Mouse (Mus musculus) lung, postnatal 14 days (tissue): ENCODE measurements around the gene Rrp7a.
A peak's percentile ranks its signal among the peaks of the same experiment; 100 is the strongest.

Experiments used
- DNase-seq: peaks from one replicate; pipeline ENCODE4 v3.0.0; 2021

Gene Rrp7a

DNA sequence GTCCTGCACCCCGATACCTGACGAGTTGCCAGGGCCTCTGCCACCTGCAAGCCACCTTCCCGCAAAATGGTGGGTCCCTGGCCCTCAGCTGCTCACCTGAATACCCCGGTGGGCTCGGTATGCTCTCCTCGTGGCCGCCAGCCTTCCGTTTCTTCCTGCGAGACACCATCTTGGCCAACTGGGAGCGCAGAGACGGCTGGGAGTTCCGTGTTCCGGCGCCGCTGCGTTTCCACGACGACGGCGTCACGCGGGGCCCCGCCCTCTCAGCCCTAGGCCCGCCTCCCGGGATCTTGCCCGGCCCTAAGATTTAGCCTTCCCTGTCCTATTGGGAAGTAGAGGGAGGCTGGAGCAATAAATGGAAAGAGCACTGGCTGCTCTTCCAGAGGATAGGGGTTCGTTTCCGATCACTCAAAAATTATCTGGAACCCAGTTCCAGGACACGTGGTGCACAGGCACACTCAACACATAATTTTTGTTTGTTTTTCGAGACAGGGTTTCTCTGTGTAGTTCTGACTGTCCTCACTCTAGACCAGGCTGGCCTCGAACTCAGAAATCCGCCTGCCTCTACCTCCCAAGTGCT lies at the start of gene Rrp7a:
Gene Rrp7a (minus strand): TSS at position 236 of the 580 bp plus-strand sequence.
- DNase-seq: peak; percentile 94

DNA sequence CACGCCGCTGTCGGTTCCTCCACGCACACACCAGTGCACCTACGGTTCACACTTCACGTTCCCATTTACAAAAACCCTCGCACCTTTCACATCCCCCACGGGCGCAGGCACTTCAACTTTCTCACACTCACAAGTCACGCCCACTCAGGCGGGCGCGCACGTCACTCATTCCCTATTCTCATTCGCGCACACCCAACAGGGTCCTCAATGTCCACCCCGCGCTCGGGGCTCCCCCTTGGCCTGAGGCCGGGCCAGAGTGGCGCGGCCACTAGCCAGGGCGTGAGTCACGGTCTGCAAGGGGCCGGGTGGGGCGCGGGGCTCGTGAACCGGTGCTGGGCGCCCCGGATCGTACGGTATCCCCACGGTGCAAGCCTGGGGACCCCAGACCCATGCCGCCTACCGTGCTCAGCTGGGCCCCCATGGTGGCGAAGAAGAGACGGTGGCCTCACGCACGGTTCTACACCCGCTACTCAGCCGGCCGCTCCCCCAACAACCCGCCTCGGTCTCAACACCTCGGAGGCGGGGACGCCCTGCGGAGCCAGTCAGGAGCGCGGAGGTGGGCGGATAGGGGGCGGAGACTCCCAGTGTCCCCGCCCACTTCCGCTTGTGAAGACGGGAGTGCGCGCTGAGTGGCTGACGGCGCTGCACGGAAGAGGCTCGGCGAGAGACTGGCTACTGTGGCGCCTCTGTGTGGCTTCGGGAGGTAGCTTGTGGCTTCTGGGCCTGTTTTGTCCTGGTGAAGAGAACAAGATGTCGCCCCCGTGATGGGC lies 49.3 kb upstream of the Rrp7a start:
- peak; percentile 96 for DNase-seq

DNA sequence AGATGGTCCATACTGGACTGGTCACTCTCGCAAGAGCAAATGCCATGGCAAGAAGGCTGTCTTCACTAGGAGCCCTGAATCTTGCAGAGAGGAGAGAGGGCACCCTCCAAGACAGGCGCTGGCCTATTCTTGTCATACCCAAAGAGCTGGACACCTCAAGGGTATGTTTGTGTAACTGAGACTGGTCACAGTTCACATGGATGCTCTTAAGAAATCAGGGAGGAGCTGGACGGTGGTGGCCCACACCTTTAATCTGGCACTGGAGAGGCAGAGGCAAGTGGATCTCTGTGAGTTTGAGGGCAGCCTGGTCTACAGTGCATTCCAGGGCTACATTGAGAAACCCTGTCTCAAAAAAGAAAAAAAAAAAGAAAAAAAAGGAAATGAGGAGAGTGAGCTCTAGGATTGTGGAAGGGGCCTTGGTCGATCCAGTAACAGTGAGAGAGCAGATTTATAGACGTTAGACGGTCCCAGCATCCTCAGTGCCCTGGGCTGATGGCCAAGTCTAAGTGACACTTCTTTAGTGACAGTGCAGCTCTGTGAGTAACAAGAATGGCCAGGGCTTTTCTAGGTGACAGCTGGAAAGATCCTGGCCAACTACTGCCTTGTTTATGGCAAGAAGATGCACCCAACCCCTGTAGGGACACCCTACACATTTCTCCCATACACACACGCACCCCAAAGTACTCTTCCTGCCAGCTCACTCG lies 48.5 kb upstream of the Rrp7a start:
- DNase-seq: peak; percentile 39

DNA sequence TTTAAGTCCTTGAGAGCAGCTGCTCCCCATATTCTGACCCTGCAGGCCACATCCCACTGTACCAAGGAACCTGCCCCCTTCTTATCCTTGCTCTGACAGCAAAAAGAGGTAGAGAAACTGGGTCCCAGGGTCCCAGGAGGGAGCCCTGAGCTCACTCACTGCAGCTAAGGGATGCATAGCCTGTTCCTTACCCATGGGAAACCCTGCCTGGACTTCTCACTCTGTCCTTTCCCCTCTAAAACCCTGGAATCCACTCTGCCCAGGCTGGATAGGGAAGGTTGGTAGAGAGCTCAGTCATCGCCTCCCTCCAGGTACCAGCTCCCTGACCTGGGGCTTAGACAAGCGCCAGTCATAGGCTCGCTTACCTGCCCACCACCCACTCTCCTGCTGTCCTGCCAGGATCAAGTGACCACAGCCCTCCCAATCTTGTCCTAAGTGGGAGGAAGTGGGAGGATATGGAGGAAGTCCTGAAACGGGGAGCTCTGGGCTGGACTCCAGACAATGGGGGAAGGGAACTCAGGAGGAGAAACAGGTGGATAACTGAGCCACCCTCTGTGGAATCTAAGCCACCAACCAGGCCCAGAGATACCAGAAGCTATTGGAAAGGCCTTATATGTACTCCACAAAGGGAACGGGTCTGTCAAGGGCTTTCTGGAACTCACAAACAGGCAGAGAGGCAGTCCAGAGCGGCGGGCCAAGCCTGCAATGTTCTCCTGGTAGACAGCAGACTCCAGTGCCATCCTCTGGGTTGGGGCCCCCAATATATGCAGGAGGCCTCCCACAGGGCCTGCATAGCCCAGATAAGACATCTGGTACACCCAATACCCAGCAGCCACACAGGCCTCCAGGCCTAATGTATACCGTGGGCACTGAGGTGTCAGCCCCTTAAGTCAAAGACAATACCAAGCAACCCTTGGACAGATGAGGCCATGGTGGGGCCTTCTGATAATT lies 47.4 kb upstream of the Rrp7a start:
- DNase-seq: peak; percentile 72

DNA sequence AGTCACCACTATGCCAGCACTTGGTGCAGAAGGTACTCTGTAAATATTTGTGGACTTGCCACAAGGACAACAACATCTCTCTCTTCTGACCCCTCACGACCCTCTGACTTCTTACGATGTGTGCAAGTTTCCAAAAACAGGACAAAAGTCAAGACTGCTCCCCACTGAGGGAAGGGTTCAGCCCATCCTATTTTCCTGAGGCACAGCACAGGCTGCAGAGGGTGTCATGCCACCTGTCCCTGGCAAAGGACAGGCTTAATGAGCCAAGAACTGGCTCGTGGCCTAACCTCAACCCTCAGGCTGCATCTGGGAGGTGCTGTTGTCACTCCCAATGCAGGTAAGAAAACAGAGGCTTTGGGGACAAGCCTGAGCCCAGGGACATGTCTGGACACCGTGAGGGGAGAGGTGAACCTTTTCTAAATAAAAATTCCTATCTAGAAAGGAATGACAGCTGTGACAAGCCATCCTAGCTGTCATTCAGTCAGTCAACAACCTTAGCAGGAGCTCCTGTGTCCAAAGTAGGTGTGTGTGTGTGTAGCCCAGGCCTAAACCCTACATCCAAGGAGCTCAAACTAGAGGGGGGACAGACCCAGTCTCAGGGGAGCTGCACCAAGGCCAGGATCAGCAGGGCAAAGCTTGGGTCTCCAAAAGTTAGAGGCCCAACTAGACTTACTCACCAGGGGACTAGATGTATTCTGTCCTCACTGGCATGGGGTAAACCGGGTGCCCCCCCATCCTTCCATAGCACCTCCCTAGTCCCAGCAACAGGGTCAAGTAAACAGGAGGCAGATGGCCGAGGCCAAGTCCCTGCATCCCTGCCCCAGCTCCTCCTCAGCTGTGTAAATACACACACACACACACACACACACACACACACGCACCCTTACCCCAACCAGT lies 46.5 kb upstream of the Rrp7a start:
- peak; percentile 32 for DNase-seq

DNA sequence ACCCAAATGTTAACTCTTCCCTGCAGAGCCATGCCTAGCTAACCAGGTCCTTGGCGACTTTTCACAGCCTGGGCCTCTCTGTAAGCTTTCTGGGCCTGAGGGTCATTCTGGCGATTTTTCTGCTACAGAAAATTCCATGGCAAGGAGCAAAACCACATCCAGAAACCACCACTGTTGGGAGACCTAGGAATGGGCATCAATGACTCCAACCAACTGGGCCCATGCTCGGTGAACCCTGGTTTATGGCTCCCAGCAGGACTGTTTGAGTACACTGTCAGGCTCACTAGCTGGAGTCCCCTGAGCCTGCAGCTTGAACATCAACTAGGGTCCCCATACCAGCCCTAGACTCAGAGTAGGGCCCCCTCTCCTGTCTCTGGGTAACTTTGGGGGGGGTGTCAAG lies 45.7 kb upstream of the Rrp7a start:
- DNase-seq: no peak

DNA sequence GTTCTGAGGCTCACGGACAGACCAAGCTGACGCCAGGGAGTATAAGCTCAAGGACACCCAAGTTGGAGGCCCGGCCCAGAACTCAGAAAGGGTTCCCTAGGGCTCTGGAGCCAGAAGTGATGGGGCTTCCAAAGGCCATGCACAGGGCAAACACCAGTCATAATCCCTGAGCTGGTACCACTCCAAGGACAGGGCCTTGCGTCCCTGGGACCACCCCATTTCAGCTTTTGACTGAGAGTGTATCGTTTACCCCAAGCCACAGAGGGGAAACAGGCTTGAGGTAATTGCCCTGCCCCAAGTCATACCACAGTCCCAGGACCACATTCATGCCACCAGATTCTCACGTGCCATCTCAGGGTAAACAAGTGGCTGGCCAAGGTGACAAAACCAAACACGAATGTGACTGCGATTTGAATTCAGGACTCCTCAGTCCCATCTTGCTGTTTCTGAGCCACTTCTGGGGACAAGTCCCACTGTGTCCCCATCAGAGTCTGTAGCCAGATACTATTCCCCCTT lies 45.0 kb upstream of the Rrp7a start:
- no peak for DNase-seq

DNA sequence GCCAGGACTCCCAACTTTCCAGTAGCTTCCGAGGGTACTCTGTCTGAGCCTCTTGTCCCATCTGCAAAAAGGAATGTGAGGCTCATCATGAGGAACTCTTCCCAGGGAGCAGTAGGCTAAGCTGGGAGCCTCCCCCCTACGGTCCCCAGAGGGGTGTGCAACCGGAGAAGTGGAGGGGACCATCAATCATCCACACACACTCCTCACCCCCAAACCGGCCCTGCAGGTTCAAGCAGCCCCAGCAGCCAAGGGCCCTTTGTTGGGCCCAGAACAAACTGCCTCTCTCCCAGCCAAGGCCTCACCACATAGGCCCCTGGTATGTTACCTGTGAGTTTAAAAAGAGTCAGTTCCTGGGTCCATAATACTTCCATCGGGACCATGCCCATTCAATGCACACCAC lies 44.5 kb upstream of the Rrp7a start:
- no peak for DNase-seq

DNA sequence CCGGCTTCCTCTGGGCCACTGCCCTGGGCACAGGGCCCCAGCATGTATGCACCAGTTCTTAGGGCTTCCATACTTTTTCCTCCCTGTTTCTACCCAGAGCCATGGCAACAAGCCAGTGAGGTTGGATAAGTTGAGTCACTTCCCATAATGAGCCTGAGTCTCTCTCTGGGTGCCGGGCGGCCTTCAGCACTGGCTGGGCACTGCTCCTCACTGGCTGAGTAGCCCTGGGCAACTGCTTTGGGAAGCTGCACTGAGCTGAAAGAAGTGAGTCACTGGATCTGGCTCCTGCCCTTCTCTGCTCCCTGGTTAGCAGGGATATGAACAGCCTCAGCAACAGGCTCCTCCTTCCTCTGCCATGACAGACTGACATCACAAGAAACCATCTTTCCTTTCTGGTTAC lies 44.0 kb upstream of the Rrp7a start:
- peak; percentile 38 for DNase-seq

DNA sequence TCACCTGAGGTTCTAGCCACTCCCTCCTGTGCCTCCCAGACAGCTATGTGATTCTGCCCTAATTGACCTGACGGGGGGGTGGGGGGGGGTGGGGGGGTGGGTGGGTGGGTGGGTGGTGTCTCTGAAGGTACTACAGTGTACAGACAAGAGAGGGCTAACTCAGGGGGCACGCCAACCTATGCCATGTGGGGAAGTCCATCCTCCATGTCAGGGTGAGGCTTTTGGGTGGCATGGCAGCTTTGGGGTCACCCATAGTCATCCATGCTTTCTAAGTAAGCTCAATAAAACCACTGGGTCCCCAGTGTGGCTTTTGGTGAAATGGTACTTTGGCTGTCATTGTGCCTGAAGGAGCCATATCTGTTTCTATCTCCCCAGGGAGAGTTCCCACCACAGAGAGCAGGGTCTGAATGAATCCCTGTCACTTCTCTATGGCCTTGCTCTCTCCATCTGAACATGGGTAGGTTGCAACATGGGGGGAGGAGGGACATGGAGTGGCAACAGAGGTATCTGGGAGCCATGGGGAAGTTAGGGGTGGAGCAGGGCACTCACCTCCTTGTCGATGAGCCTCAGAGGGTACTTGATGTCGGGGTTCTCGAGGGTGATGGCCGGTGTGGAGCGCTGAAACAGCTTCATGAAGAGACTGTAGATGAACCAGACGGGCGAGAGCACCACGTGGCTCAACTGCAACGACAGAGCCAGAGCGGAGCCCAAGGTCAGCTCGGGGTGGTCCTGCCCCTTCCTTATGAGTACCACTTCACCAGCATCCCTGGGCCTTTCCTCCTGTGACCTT lies 43.1 kb upstream of the Rrp7a start:
- no peak for DNase-seq

DNA sequence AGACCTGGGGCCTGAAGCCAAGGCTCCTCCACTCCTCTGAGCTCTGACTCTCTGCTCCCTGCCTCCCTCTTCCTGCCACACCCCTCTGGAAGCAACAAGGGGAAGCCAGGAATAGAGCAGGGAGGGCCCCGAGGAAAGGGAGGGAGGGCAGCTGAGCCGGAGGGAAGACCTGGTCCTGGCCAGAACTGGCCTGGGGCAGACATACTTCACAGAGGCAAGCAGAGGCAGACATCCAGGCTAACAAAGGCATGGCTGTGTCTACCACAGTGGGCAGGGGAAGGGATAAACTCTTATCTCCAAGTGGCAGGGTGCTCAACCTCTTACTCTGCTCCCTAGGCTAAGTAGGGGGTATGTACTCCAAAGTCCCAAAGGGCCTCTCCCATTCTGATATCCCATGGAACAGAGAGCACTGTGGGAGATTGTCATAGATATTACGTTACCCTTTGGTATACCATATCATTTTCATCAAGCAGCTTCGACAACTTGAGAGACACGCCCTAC lies 42.4 kb upstream of the Rrp7a start:
- DNase-seq: peak; percentile 65

DNA sequence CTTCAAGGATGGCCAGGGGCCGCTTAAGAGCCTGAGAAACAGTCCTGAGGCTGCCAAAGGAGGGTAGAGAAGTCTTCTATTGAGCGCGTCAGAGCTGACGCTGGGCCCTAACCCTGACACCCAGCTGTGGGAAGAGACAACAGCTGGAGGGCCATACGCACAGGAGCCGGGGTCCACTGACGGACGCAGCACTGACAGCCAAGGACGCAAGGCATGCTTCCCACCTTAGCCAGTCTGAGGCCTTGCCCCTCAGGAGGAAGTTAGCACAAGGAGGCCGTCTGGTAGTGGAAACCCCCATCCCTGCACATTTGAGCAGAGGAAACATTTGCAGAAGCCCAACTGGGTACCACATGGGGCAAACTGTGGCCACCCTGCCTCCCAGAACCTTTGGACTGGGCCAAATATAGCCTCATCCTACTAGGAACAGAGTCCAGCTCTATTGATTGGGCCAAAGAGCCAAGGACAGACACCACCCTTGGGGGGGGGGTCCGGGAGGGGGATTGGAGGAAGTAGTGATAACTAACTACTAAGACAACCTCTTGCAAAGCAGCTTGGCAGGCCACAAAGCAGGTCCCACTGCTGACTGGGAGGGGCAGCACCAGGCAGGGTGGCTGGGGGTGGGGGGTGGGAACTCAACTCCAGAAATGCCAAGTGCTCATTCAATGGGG lies 40.4 kb upstream of the Rrp7a start:
- no peak for DNase-seq

DNA sequence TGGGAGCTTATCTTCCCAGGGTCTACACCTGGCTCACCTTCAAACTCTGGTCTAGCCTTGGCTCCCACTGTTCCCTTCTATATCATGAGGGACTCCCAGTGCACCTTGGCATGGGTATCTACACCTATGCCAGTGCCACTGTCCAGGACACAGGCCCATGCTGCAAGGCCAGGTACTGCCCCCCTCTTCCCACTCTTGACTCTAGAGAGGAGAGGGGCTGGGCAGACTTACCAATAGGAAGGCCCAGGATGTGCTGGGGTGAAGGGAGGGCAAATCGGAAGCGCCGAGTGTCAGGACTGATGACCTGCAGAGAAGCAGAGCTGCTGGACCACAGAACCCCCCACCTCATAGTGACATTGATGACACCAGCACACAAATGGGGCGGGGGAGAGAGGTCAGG lies 39.4 kb upstream of the Rrp7a start:
- DNase-seq: no peak

DNA sequence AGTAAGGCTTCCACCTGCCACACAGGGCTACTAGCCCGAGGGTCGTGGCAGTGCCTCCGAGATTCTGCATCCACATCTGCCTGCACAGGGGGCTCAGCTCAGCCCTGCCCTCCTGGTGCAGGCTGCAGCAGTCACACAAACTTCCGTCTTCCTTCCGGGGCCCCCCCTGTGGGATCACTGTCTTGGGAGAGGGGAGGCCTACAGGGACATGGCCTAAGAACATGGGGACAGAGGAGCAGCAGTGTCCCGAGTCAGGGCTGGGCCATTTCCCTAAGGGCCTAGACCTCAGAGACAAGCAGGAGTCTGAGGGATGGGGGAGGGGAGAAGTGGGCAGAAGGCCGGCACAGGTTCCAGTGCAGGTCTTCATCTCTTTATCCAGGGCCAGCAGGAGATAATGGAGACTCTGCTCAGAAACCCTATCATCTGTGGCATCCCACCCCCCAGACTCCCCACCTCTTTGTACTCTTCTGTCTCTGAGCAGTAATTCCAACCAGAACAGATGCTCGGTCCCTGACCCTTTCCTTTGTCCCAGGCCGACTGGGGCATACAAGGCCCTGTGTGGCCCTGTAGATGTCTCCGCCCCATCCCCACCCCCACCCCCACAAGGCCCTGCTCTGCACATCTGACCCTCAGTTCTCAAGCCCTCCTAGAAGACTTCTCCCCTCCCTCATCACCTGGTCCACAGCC lies 38.6 kb upstream of the Rrp7a start:
- no peak for DNase-seq

DNA sequence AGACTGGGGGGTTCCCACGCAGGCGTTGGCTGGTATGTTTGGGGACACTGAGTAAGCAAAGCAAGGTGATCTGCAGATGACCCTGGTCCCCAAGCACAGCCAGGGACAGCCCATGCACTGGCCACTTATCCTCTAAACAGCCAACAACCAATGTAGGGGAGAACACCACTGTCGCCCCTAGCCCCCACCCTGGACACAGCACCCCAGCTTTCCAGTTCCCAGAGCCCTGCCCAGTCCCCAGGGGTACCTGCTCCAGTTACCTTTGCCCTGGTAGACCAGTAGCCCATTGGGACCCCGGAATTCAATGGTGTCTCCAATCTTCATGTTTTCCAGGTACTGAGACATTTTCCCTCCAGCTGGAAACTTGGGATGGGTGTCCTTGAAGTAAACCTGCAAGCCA lies 38.0 kb upstream of the Rrp7a start:
- DNase-seq: no peak

DNA sequence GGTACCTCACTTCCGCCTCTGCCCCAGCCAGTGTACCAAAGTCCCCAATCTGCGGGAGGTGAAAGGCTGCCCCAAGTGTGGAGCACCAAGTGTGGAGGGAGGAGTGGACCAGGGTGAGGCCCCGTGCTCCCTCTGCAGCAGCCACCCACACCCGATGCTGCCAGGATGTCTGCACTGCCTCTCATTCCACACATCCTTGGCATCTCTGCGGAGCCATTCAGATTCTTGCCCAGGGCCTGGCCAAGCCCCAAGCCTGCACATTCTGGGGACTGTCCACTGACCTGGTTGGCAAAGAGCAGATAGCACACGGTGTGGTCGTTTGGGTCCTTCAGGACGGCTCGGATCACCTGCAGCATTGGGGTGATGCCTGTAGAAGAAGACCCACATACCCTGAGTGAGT lies 37.2 kb upstream of the Rrp7a start:
- no peak for DNase-seq

DNA sequence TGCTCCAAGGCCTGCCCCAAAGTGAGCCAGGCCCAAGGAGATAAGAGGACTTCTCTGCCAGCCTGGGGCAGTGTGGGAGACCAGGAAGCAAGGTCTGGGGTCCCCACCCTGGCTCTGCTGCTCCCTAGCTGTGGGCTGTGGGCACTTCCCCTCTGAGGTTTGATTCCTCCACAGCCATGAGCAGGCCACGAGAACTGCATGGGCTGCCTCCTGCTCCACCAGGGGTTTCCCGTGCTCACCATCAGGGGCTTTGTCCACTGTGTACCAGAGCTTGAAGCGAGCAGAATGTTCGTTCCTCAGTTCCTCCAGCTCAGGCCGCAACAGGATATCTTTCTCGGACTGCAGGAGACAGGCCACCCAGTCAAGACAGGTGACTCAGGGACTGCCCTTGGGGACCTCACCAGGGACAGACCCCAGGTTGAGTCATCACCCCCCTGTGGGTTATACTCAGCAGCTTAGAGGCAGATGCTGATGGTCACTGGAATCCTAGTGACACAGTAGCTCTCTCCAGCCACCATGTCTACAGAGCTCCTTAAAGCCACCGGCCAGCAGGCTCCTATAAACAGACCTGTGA lies 36.1 kb upstream of the Rrp7a start:
- no peak for DNase-seq

DNA sequence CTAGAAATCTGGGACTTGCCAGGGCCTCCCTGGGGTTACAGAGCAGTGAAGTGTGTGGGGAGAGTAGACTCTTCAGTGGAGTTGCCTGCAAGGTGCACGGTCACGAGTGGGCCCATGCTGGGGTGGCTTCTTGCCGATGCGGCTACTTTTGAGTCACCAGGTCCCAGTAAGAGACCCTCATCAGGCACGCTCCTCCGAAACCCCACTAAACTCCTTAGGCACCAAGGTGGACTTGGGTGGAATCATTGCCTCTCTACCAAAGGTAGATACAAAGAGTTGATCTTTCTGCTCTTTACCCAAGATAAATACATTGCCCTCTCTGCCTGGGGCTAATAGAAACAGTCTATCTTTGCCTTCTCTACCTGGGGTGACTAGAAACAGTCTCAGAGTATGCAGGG lies 35.1 kb upstream of the Rrp7a start:
- DNase-seq: no peak
